Mouse (Mus musculus) olfactory bulb, adult 2 months (tissue): ENCODE data around the gene Golga7b.

Experiments used
- CTCF ChIP-seq: fragments of 200-500 bp; IDR thresholded peaks from 2 replicates; pipeline ENCODE4 v1.5.1; 2012; ENCODE audit warnings: low read depth, mild to moderate bottlenecking, low read length, moderate library complexity; ENCODE audit not compliant: insufficient read depth
- POLR2A ChIP-seq: fragments of 200-500 bp; IDR thresholded peaks from 2 replicates; pipeline ENCODE4 v1.6.1; 2012; ENCODE audit warnings: mild to moderate bottlenecking, low read depth, low read length, moderate library complexity; ENCODE audit not compliant: insufficient read depth

GRCm38 (mm10) chr19:42315070-42315679 is 67.8 kb downstream of the Golga7b start:
- TF ChIP-seq CTCF, result no peak
- no peak for TF ChIP-seq POLR2A
